Mouse (Mus musculus) hindbrain, embryonic 11.5 days (tissue): ENCODE results near the gene Hist1h2bf. TPM values are rescaled to one million over a fixed set of nuclear protein-coding genes. Genes with fewer than 3 reads are reported as not detected.
"Not testable (repeated sequence)": the region's sequence is repeated elsewhere in the genome, so short reads cannot be mapped to it uniquely, and the experiment has no call there.

ENCODE experiments used
- ATAC-seq: fragments of 200-750 bp; cut with Nextera tagmentation; 2 replicates; pipeline ENCODE4 v1.8.0; 2017; ENCODE audit warnings: mild to moderate bottlenecking, moderate TSS enrichment, moderate library complexity; ENCODE audit not compliant: low FRiP score
- DNase-seq: peaks from one replicate; pipeline ENCODE4 v3.0.0-alpha.2; 2015; ENCODE audit warnings: low spot score
- H3K27ac ChIP-seq: fragments of 300-500 bp; sonication (generic); 2 replicates; pipeline ENCODE4 v1.5.1; 2014; ENCODE audit warnings: mild to moderate bottlenecking, low read depth, low read length
- H3K27me3 ChIP-seq: fragments of 300-500 bp; sonication (generic); 2 replicates; pipeline ENCODE4 v1.6.1; 2014; ENCODE audit warnings: mild to moderate bottlenecking, low read length, moderate library complexity, mixed read lengths; ENCODE audit not compliant: control insufficient read depth, insufficient read depth
- H3K36me3 ChIP-seq: fragments of 300-500 bp; sonication (generic); 2 replicates; pipeline ENCODE4 v1.6.1; 2014; ENCODE audit warnings: mild to moderate bottlenecking, low read length, moderate library complexity, mixed read lengths; ENCODE audit not compliant: control insufficient read depth, insufficient read depth
- H3K4me1 ChIP-seq: fragments of 300-500 bp; sonication (generic); replicated peaks from 2 replicates; pipeline ENCODE4 v1.6.1; 2014; ENCODE audit warnings: low read length, mixed read lengths; ENCODE audit not compliant: control insufficient read depth, insufficient read depth
- H3K4me2 ChIP-seq: fragments of 300-500 bp; sonication (generic); replicated peaks from 2 replicates; pipeline ENCODE4 v1.6.1; 2014; ENCODE audit warnings: mild to moderate bottlenecking, low read depth, low read length
- H3K4me3 ChIP-seq: fragments of 300-500 bp; sonication (generic); 2 replicates; pipeline ENCODE4 v1.5.1; 2014; ENCODE audit warnings: low read depth, low read length
- H3K9ac ChIP-seq: fragments of 300-500 bp; sonication (generic); 2 replicates; pipeline ENCODE4 v1.6.1; 2014; ENCODE audit warnings: low read depth, low read length
- H3K9me3 ChIP-seq: fragments of 300-500 bp; sonication (generic); 2 replicates; pipeline ENCODE4 v1.6.1; 2016; ENCODE audit warnings: low read length; ENCODE audit not compliant: control insufficient read depth
- whole genome bisulfite sequencing: fragments of 180-500 bp; shearing (Covaris S2); extraction: QIAGEN DNeasy Blood & Tissue Kit; methylation state at CpG from one replicate; pipeline ENCODE4 v1.1.7; 2014; 5-methylcytosine and 5-hydroxymethylcytosine counted together
- polyA plus RNA-seq: library from polyadenylated mRNA; unstranded; fragments of >200 nt; fragmentation: Nextera tagmentation; extraction: Ambion mirVana; gene quantifications from 2 replicates; pipeline ENCODE4 v1.2.1, GENCODE M21; 2014

The Hist1h2bf gene
- polyA plus RNA-seq, 1 experiment from 2014 or later: 1.5 TPM

GRCm38 (mm10) chr13:23592614-23593013, 18.6 kb upstream of the Hist1h2bf start:
- WGBS: 82% methylated on average over 7 of the region's 7 CpGs
- no peak overlapping the region for H3K9ac ChIP-seq
- H3K4me1 ChIP-seq: no peaks in the 10 kb centered on the region
- no peaks in the 10 kb centered on the region for H3K9me3 ChIP-seq
- DNase-seq: no peak
- ATAC-seq: no peak
- no peak overlapping the region for H3K4me2 ChIP-seq
- no peaks in the 10 kb centered on the region for H3K36me3 ChIP-seq
- no peak overlapping the region for H3K27ac ChIP-seq
- no peak overlapping the region for H3K4me3 ChIP-seq
- H3K27me3 ChIP-seq: no peaks in the 10 kb centered on the region

GRCm38 (mm10) chr13:23591886-23592285, 17.9 kb upstream of the Hist1h2bf start:
- H3K36me3 ChIP-seq, DNase-seq, H3K9ac ChIP-seq, H3K4me3 ChIP-seq, H3K4me2 ChIP-seq, H3K27ac ChIP-seq, H3K9me3 ChIP-seq, ATAC-seq, H3K27me3 ChIP-seq, H3K4me1 ChIP-seq: not testable (repeated sequence)
- 84% methylated on average over 7 of the region's 7 CpGs for WGBS

- no peak overlapping the region for H3K4me3 ChIP-seq
- no peaks in the 10 kb centered on the region for H3K36me3 ChIP-seq
- ATAC-seq: no peak
- no peak overlapping the region for H3K27ac ChIP-seq
- no peak overlapping the region for H3K9ac ChIP-seq
- H3K9me3 ChIP-seq: no peaks in the 10 kb centered on the region
- H3K4me2 ChIP-seq: no peak overlapping the region
- H3K27me3 ChIP-seq: no peaks in the 10 kb centered on the region
- 97% methylated on average over 7 of the region's 7 CpGs for WGBS
- H3K4me1 ChIP-seq: no peaks in the 10 kb centered on the region
- no peak for DNase-seq
These were observed 17.2 kb upstream of the Hist1h2bf start for GRCm38 (mm10) chr13:23591206-23591605.

GRCm38 (mm10) chr13:23586940-23587225, 12.9 kb upstream of the Hist1h2bf start:
- Histone ChIP-seq H3K9me3 (no peaks in the 10 kb centered on the region), H3K36me3 (no peaks in the 10 kb centered on the region), H3K4me3 (peak overlapping the region; percentile 17), H3K27me3 (no peaks in the 10 kb centered on the region), H3K4me1 (peaks cover 3% of the 10 kb centered on the region; the same call in 1 of the 2 replicates), H3K9ac (peak overlapping the region; percentile 57), H3K4me2 (peak overlapping the region; percentile 38), H3K27ac (peak overlapping the region; percentile 82)
- ATAC-seq (no peak), DNase-seq (no peak)
- 17% methylated on average over 1 of the region's 1 CpGs for WGBS

GRCm38 (mm10) chr13:23586099-23586939, 12.3 kb upstream of the Hist1h2bf start:
- DNase-seq: peak; percentile 44
- H3K4me1 ChIP-seq: peaks cover 3% of the 10 kb centered on the region; the same call in 1 of the 2 replicates
- 2% methylated on average over 22 of the region's 22 CpGs for WGBS
- peak overlapping the region; percentile 82 for H3K27ac ChIP-seq
- H3K9me3 ChIP-seq: no peaks in the 10 kb centered on the region
- no peak for ATAC-seq
- peak overlapping the region; percentile 57 for H3K9ac ChIP-seq
- H3K4me3 ChIP-seq: peak overlapping the region; percentile 17
- H3K36me3 ChIP-seq: no peaks in the 10 kb centered on the region
- H3K4me2 ChIP-seq: peak overlapping the region; percentile 38
- no peaks in the 10 kb centered on the region for H3K27me3 ChIP-seq

- DNase-seq (peak; percentile 87), ATAC-seq (peak; percentile 91)
- not testable (repeated sequence) for H3K4me1 ChIP-seq, H3K9me3 ChIP-seq, H3K27me3 ChIP-seq, H3K36me3 ChIP-seq
- peak overlapping the region; percentile 84 for H3K9ac ChIP-seq
- peak overlapping the region; percentile 96 for H3K27ac ChIP-seq
- under 1% methylated on average over 20 of the region's 36 CpGs for WGBS
- H3K4me3 ChIP-seq: peak overlapping the region; percentile 42
- peak overlapping the region; percentile 70 for H3K4me2 ChIP-seq
These were observed 11.6 kb upstream of the Hist1h2bf start for GRCm38 (mm10) chr13:23585442-23586098.

GRCm38 (mm10) chr13:23585029-23585441, 11.0 kb upstream of the Hist1h2bf start:
- under 1% methylated on average over 21 of the region's 21 CpGs for whole genome bisulfite sequencing
- H3K27me3 ChIP-seq: no peaks in the 10 kb centered on the region
- peaks cover 3% of the 10 kb centered on the region; the same call in 1 of the 2 replicates for H3K4me1 ChIP-seq
- peak overlapping the region; percentile 84 for H3K9ac ChIP-seq
- H3K36me3 ChIP-seq: no peaks in the 10 kb centered on the region
- peak overlapping the region; percentile 42 for H3K4me3 ChIP-seq
- 0 out of 2 replicates have a peak, but pooled peaks have one; percentile 7 for ATAC-seq
- peak overlapping the region; percentile 96 for H3K27ac ChIP-seq
- peak overlapping the region; percentile 70 for H3K4me2 ChIP-seq
- DNase-seq: peak; percentile 80
- H3K9me3 ChIP-seq: no peaks in the 10 kb centered on the region

- no peaks in the 10 kb centered on the region for H3K36me3 ChIP-seq
- peak overlapping the region; percentile 42; the same call in 1 of the 2 replicates for H3K4me3 ChIP-seq
These were observed 10.3 kb upstream of the Hist1h2bf start for GRCm38 (mm10) chr13:23584331-23584730.

More at GRCm38 (mm10) chr13:23584331-23584730, 10.3 kb upstream of the Hist1h2bf start:
- no peak for DNase-seq
- no peak for ATAC-seq
- Histone ChIP-seq H3K9me3 (no peaks in the 10 kb centered on the region), H3K4me2 (peak overlapping the region; percentile 70), H3K9ac (peak overlapping the region; percentile 84), H3K27me3 (no peaks in the 10 kb centered on the region), H3K4me1 (peaks cover 3% of the 10 kb centered on the region; the same call in 1 of the 2 replicates), H3K27ac (peak overlapping the region; percentile 96)
